Mouse (Mus musculus) myocyte (in vitro differentiated cells): Measurements from ENCODE around the gene Ap1g1. TPM values are rescaled to one million over a fixed set of nuclear protein-coding genes. Genes with fewer than 3 reads are reported as not detected.

Source experiments
- H3K27me3 ChIP-seq: one replicate; pipeline ENCODE4 v1.6.1; 2011; ENCODE audit not compliant: control insufficient read depth, insufficient read depth, insufficient read length
- H3K36me3 ChIP-seq: one replicate; pipeline ENCODE4 v1.6.1; 2011; ENCODE audit not compliant: control insufficient read depth, insufficient read depth
- H3K4me2 ChIP-seq: one replicate; pipeline ENCODE4 v1.6.1; 2011; ENCODE audit warnings: low read depth, control low read depth
- H3K4me3 ChIP-seq: one replicate; pipeline ENCODE4 v1.5.1; 2011; ENCODE audit warnings: mild to moderate bottlenecking, control low read depth, moderate library complexity
- H3K79me2 ChIP-seq: one replicate; pipeline ENCODE4 v1.6.1; 2011; ENCODE audit not compliant: control insufficient read depth, insufficient read depth
- H3ac ChIP-seq: one replicate; pipeline ENCODE4 v1.6.1; 2011; ENCODE audit not compliant: control insufficient read depth, insufficient read length
- CEBPB ChIP-seq: IDR thresholded peaks from 2 replicates; pipeline ENCODE4 v1.6.1; 2011; ENCODE audit warnings: mild to moderate bottlenecking, moderate library complexity; ENCODE audit not compliant: poor library complexity, insufficient read depth, severe bottlenecking
- E2F4 ChIP-seq: IDR thresholded peaks from one replicate; pipeline ENCODE4 v1.6.1; 2011; ENCODE audit warnings: mild to moderate bottlenecking, control low read depth, moderate library complexity; ENCODE audit not compliant: insufficient read depth
- MAX ChIP-seq: IDR thresholded peaks from one replicate; pipeline ENCODE4 v1.6.1; 2011; ENCODE audit warnings: low read depth, mild to moderate bottlenecking, control low read depth
- MYOG ChIP-seq, 3 experiments: IDR thresholded peaks; one replicate each; pipeline ENCODE4 v1.6.1; 2011; ENCODE audit warnings: control low read depth in 2 of 3, low read depth in 2 of 3, mild to moderate bottlenecking in 2 of 3; ENCODE audit not compliant: insufficient read length in 2 of 3, control insufficient read depth in 1 of 3, insufficient read depth in 1 of 3
- POLR2A ChIP-seq: IDR thresholded peaks from one replicate; pipeline ENCODE4 v1.6.1; 2011; ENCODE audit warnings: low read depth, mild to moderate bottlenecking, control low read depth, moderate library complexity; ENCODE audit not compliant: insufficient read length
- POLR2AphosphoS2 ChIP-seq: IDR thresholded peaks from one replicate; pipeline ENCODE4 v1.6.1; 2011; ENCODE audit warnings: low read depth, control low read depth; ENCODE audit not compliant: insufficient read length
- SRF ChIP-seq: IDR thresholded peaks from one replicate; pipeline ENCODE4 v1.6.1; 2011; ENCODE audit warnings: low read depth; ENCODE audit not compliant: control insufficient read depth, insufficient read length
- TCF12 ChIP-seq: IDR thresholded peaks from one replicate; pipeline ENCODE4 v1.6.1; 2011; ENCODE audit warnings: mild to moderate bottlenecking, control low read depth; ENCODE audit not compliant: poor library complexity, insufficient read depth, severe bottlenecking
- TCF3 ChIP-seq: IDR thresholded peaks from one replicate; pipeline ENCODE4 v1.6.1; 2011; ENCODE audit warnings: low read depth, control low read depth; ENCODE audit not compliant: insufficient read length
- USF1 ChIP-seq: IDR thresholded peaks from one replicate; pipeline ENCODE4 v1.6.1; 2011; ENCODE audit warnings: low read depth, mild to moderate bottlenecking, control low read depth, moderate library complexity
- polyA plus RNA-seq: library from polyadenylated mRNA; unstranded; fragments of >200 nt; fragmentation: generic; extraction: Trizol; gene quantifications from one replicate; pipeline ENCODE4 v1.2.1, GENCODE M21; 2012; ENCODE audit warnings: missing spikeins

The Ap1g1 gene
- polyA plus RNA-seq, 1 experiment = 21.1 TPM

GRCm38 (mm10) chr8:109903909-109904469 is 125.6 kb downstream of the Ap1g1 start:
- Histone ChIP-seq H3K4me3 (no peak overlapping the region), H3K27me3 (no peaks in the 10 kb centered on the region), H3ac (no peak overlapping the region), H3K79me2 (no peaks in the 10 kb centered on the region), H3K36me3 (peaks cover 9% of the 10 kb centered on the region), H3K4me2 (no peak overlapping the region)
- no peak for TF ChIP-seq POLR2AphosphoS2
- no peak for TF ChIP-seq MAX
- TF ChIP-seq TCF12 = no peak
- no peak for TF ChIP-seq E2F4

GRCm38 (mm10) chr8:109904928-109905668 is 126.7 kb downstream of the Ap1g1 start:
- Histone ChIP-seq H3K4me3 (no peak overlapping the region), H3K79me2 (no peaks in the 10 kb centered on the region), H3ac (no peak overlapping the region), H3K36me3 (peaks cover 15% of the 10 kb centered on the region), H3K4me2 (no peak overlapping the region), H3K27me3 (no peaks in the 10 kb centered on the region)
- TF ChIP-seq TCF3 (no peak), SRF (no peak)

GRCm38 (mm10) chr8:109906907-109907306 is 128.6 kb downstream of the Ap1g1 start:
- Histone ChIP-seq H3K27me3 (no peaks in the 10 kb centered on the region), H3K4me2 (no peak overlapping the region), H3ac (no peak overlapping the region), H3K79me2 (no peaks in the 10 kb centered on the region), H3K4me3 (no peak overlapping the region), H3K36me3 (peaks cover 15% of the 10 kb centered on the region)
- no peak for TF ChIP-seq SRF
- TF ChIP-seq USF1 = no peak
- no peak for TF ChIP-seq MAX
- TF ChIP-seq TCF3 = no peak
- no peak for TF ChIP-seq MYOG (IDR thresholded peaks at IDR 0.05; ENCODE audit: control insufficient read depth in 1 of 3, insufficient read depth in 1 of 3, insufficient read length in 2 of 3, low read depth in 2 of 3)
- no peak for TF ChIP-seq E2F4
- TF ChIP-seq POLR2A = no peak
- TF ChIP-seq CEBPB = no peak

- H3K27me3 ChIP-seq = no peaks in the 10 kb centered on the region
- no peak overlapping the region for H3K4me3 ChIP-seq
- H3ac ChIP-seq = no peak overlapping the region
- no peaks in the 10 kb centered on the region for H3K79me2 ChIP-seq
- H3K4me2 ChIP-seq = no peak overlapping the region
- H3K36me3 ChIP-seq = peaks cover 15% of the 10 kb centered on the region
- no peak for TF ChIP-seq E2F4
- TF ChIP-seq USF1 = no peak
These were observed 129.0 kb downstream of the Ap1g1 start for GRCm38 (mm10) chr8:109907376-109907775.

Other genes starting within 250 kb of the Ap1g1 start
- gene Dhx38, start 212.7 kb upstream of the Ap1g1 start, polyA plus RNA-seq = 19.3 TPM
- 6.9 TPM for gene Txnl4b, start 212.7 kb upstream of the Ap1g1 start, polyA plus RNA-seq
- not detected for gene Hp, start 199.4 kb upstream of the Ap1g1 start, polyA plus RNA-seq
- gene Dhodh, start 169.9 kb upstream of the Ap1g1 start, polyA plus RNA-seq = 16.7 TPM
- 0.14 TPM for gene Pkd1l3, start 164.0 kb upstream of the Ap1g1 start, polyA plus RNA-seq
- gene Ist1, start 85.3 kb upstream of the Ap1g1 start, polyA plus RNA-seq = 44.1 TPM
- gene Zfp821, start 73.0 kb upstream of the Ap1g1 start, polyA plus RNA-seq = 10.7 TPM
- 11.0 TPM for gene Atxn1l, start 40.8 kb upstream of the Ap1g1 start, polyA plus RNA-seq
- gene Phlpp2, start 90.0 kb downstream of the Ap1g1 start, polyA plus RNA-seq = 1.7 TPM
- 0.04 TPM for gene Marveld3, start 183.6 kb downstream of the Ap1g1 start, polyA plus RNA-seq
- not detected for gene Tat, start 211.9 kb downstream of the Ap1g1 start, polyA plus RNA-seq